Mouse (Mus musculus) heart, embryonic 15.5 days (tissue): Measurements from ENCODE around the gene Aldh1a1. TPM values are rescaled to one million over a fixed set of nuclear protein-coding genes. Genes with fewer than 3 reads are reported as not detected.
"Not testable (repeated sequence)": the region's sequence is repeated elsewhere in the genome, so short reads cannot be mapped to it uniquely, and the experiment has no call there.

Experiments used
- ATAC-seq: fragments of 200-750 bp; cut with Nextera tagmentation; replicated peaks from 2 replicates; pipeline ENCODE4 v1.8.0; 2017; ENCODE audit warnings: low read depth, moderate TSS enrichment; ENCODE audit not compliant: insufficient number of reproducible peaks, insufficient read depth, low FRiP score
- H3K27ac ChIP-seq: fragments of 300-500 bp; sonication (generic); 2 replicates; pipeline ENCODE4 v1.5.1; 2015; ENCODE audit warnings: mild to moderate bottlenecking, inconsistent platforms
- H3K27me3 ChIP-seq: fragments of 300-500 bp; sonication (generic); 2 replicates; pipeline ENCODE4 v1.6.1; 2015; ENCODE audit warnings: inconsistent platforms
- H3K36me3 ChIP-seq: fragments of 300-500 bp; sonication (generic); 2 replicates; pipeline ENCODE4 v1.6.1; 2015; ENCODE audit warnings: mild to moderate bottlenecking, inconsistent platforms
- H3K4me1 ChIP-seq: fragments of 300-500 bp; sonication (generic); replicated peaks from 2 replicates; pipeline ENCODE4 v1.6.1; 2015; ENCODE audit warnings: inconsistent platforms
- H3K4me2 ChIP-seq: fragments of 300-500 bp; sonication (generic); 2 replicates; pipeline ENCODE4 v1.6.1; 2015; ENCODE audit warnings: inconsistent platforms, mild to moderate bottlenecking, moderate library complexity
- H3K4me3 ChIP-seq: fragments of 300-500 bp; sonication (generic); 2 replicates; pipeline ENCODE4 v1.5.1; 2015; ENCODE audit warnings: mild to moderate bottlenecking, inconsistent platforms
- H3K9ac ChIP-seq: fragments of 300-500 bp; sonication (generic); 2 replicates; pipeline ENCODE4 v1.6.1; 2015; ENCODE audit warnings: mild to moderate bottlenecking, inconsistent platforms
- H3K9me3 ChIP-seq: fragments of 300-500 bp; sonication (generic); replicated peaks from 2 replicates; pipeline ENCODE4 v1.6.1; 2016; ENCODE audit warnings: inconsistent platforms
- WGBS: fragments of 180-500 bp; shearing (Covaris S2); methylation state at CpG from one replicate; pipeline ENCODE4 v1.1.7; 2015; ENCODE audit warnings: mixed read lengths; 5-methylcytosine and 5-hydroxymethylcytosine counted together
- polyA plus RNA-seq: library from polyadenylated mRNA; unstranded; fragments of >200 nt; fragmentation: Nextera tagmentation; extraction: Ambion mirVana; gene quantifications from 2 replicates; pipeline ENCODE4 v1.2.1, GENCODE M21; 2015

Gene Aldh1a1
- polyA plus RNA-seq, 1 experiment from 2014 or later = 6.8 TPM

DNA sequence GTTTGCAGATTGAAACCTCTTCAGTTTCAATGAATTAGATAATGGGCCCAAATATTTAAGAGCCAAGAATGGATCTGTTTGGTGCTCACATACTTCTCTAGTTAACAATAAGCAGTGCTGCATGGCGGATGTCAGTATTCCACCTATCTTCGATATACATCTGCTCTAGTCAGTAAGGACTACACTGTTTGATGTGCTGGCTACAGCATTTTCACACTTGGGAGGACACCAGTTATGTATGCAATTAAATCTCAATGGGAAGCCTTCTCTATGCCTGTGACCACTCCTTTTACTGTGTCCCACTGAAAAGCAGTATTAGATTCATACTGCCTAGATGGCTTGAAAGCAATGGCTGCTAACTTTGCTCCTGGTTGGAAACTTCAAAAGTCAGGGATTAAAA lies 111.4 kb downstream of the Aldh1a1 start:
- no peaks in the 10 kb centered on the region for H3K36me3 ChIP-seq
- no peaks in the 10 kb centered on the region; the same call in 1 of the 2 replicates for H3K4me1 ChIP-seq
- no peak overlapping the region for H3K4me3 ChIP-seq
- no peak overlapping the region for H3K27ac ChIP-seq
- no peaks in the 10 kb centered on the region for H3K9me3 ChIP-seq
- no peak overlapping the region for H3K9ac ChIP-seq
- no peak for ATAC-seq
- 91% methylated on average over 2 of the region's 2 CpGs for whole genome bisulfite sequencing
- no peak overlapping the region for H3K4me2 ChIP-seq
- H3K27me3 ChIP-seq = no peaks in the 10 kb centered on the region

DNA sequence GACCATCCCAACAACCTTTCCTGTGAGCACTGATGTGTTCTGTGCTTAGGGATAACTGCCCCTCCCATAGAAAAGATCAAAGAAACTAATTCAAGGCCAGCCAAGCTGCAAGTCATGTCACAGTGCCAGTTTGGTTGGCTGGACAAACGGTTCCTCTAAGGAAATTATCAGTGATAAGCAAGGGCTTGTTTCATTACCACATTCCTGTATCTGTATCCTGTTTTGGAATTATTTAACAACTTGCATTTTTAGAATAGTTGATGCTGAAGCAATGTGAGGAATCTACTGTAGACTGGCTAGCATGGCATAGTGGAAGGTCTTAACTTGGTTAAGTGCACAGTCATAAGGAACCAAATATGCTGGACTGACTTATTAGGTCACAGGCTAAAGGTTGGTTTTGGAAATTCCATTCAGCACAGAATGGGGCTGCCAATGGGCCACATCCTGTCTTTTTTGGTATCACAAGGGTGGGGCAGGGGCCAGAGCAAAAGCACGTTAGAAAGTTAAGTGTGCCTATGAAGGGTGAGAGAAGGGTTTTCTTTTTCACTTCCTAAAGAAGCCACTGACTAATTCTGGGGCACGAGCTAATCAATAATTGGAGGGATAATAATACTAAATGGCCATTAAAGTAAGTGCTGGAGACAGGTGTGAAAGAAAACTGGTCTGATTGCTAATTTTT lies 121.9 kb downstream of the Aldh1a1 start:
- Histone ChIP-seq H3K4me2 (no peak overlapping the region), H3K9ac (no peak overlapping the region), H3K36me3 (no peaks in the 10 kb centered on the region), H3K4me1 (no peaks in the 10 kb centered on the region), H3K27ac (no peak overlapping the region), H3K9me3 (no peaks in the 10 kb centered on the region), H3K4me3 (no peak overlapping the region), H3K27me3 (no peaks in the 10 kb centered on the region)
- ATAC-seq = no peak
- 49% methylated on average over 3 of the region's 3 CpGs for WGBS

DNA sequence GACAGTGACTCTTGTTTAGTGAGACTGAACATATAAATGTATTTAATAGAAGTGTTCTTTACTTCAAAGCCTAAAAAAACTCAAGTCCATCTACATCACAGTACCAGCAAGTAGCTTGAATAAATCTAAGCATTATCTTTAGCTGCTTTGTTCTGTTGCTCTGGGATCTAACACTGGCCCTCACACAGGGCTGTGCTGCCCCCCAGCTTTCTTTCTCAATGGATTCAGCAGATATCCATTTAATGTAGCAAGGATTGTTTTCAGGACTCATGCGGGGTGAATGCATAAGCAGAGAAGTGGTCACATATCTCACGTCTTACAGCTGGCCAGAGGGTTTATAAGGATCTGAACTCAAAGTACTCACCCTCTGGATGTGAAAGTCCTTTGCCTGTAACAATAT lies 129.9 kb downstream of the Aldh1a1 start:
- Histone ChIP-seq H3K9me3 (no peaks in the 10 kb centered on the region), H3K36me3 (no peaks in the 10 kb centered on the region), H3K4me2 (no peak overlapping the region), H3K27me3 (no peaks in the 10 kb centered on the region), H3K9ac (no peak overlapping the region), H3K4me3 (no peak overlapping the region), H3K4me1 (no peaks in the 10 kb centered on the region), H3K27ac (no peak overlapping the region)
- WGBS = 70% methylated on average over 2 of the region's 2 CpGs
- ATAC-seq = no peak

DNA sequence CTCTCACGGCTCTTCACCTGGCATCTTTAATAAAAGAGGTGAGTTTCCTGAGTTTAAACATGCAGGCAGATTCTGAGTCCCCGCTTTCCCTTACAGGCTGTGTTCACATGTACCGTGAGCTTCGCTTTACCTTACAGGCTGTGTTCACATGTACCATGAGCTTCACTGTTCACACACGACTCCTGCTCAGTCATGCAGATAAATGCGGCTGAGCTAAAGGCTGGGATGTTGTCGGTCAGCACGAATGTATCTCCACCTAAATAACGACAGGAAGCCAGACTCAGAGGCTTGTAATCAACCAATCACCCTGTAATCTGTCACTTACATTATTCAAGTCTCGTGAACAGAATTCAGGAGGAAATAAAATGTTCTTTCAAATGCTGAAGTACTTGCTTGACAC lies 130.9 kb downstream of the Aldh1a1 start:
- no peak for ATAC-seq
- H3K27ac ChIP-seq = no peak overlapping the region
- no peak overlapping the region for H3K4me3 ChIP-seq
- H3K27me3 ChIP-seq = no peaks in the 10 kb centered on the region
- no peak overlapping the region for H3K4me2 ChIP-seq
- no peaks in the 10 kb centered on the region for H3K4me1 ChIP-seq
- no peaks in the 10 kb centered on the region for H3K36me3 ChIP-seq
- no peaks in the 10 kb centered on the region for H3K9me3 ChIP-seq
- 70% methylated on average over 10 of the region's 10 CpGs for WGBS
- no peak overlapping the region for H3K9ac ChIP-seq

DNA sequence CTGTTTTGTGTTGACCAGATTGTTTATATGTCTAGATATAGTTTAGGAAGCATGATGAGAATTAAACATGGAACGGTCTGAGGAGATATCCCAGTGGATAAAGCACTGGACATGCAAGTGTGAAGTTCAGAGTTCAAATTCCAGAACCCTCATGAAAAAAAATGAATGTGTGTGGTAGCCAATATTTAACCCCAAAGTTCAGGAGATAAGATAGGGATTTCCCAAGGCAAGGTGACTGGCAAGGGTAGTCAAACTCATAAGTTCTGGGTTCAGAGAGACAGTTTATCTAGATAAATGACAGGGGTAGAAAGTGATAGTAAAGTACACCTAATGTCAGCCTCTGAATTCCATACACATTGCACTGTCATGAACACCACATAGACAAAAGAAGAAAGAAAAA lies 138.5 kb downstream of the Aldh1a1 start:
- no peak for ATAC-seq
- WGBS = 81% methylated on average over 1 of the region's 1 CpGs
- no peaks in the 10 kb centered on the region for H3K9me3 ChIP-seq

DNA sequence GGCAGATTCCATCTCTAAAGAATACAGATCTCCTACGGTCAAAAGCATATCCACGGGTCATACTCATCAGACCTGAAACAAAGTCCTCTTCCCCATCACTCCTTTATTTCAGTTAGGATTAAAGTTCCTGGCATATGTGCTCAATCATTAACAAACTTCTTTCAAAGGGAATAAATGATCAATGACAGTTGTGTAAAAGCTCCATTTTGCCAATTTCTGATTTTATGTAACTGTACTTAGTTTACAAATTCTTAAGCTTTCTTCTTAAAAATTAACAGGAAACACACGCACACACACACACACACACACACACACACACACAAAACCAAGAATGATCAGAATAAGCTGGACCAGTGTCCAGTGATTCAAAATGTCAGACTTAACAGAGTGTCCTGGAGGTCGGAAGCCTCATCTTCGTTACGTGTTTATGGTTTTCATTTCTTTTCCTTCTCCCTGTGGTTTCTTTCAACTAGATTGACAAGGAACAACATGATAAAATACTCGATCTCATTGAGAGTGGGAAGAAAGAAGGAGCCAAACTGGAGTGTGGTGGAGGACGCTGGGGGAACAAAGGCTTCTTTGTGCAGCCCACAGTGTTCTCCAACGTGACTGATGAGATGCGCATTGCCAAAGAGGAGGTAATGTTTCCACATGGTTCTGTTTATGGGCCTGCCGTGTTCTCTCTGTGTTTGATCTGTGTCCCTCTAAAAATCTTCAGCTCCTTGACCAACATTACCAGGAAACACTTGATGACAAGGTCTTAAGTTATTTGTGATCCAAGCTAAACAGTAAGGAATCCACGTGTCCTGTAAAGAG lies 141.6 kb downstream of the Aldh1a1 start:
- Histone ChIP-seq H3K36me3 (no peaks in the 10 kb centered on the region), H3K9me3 (no peaks in the 10 kb centered on the region), H3K4me1 (no peaks in the 10 kb centered on the region), H3K9ac (no peak overlapping the region), H3K27ac (no peak overlapping the region; the same call in 1 of the 2 replicates), H3K27me3 (no peaks in the 10 kb centered on the region), H3K4me2 (no peak overlapping the region), H3K4me3 (no peak overlapping the region)
- ATAC-seq = no peak
- WGBS = 66% methylated on average over 12 of the region's 12 CpGs

More for the DNA sequence above, 138.5 kb downstream of the Aldh1a1 start:
- no peaks in the 10 kb centered on the region for H3K36me3 ChIP-seq
- no peak overlapping the region for H3K27ac ChIP-seq
- H3K4me3 ChIP-seq = no peak overlapping the region
- no peaks in the 10 kb centered on the region for H3K4me1 ChIP-seq
- H3K9ac ChIP-seq = no peak overlapping the region
- H3K4me2 ChIP-seq = no peak overlapping the region
- no peaks in the 10 kb centered on the region for H3K27me3 ChIP-seq

DNA sequence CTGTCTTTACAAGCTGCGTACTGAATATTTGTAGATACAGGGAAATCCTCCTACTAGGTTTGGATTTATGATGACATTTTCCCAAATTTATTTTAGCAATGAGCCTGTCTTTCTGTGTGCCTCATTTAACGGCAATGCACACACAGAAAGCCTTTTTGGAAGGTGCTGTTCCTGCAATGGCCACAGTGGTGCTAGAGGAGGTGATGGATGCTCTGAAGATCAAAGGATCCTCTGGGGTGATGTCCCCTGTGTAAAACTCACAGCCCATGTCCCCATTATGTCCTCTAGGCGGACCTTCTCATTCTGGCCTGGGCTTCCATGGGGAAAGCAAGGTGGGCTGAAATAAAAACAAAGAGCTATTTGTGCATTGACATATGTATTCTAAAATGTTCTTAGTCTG lies 151.8 kb downstream of the Aldh1a1 start:
- WGBS = 68% methylated on average over 3 of the region's 3 CpGs
- no peaks in the 10 kb centered on the region for H3K9me3 ChIP-seq
- H3K9ac ChIP-seq = no peak overlapping the region
- H3K27ac ChIP-seq = no peak overlapping the region
- ATAC-seq = no peak
- no peaks in the 10 kb centered on the region for H3K27me3 ChIP-seq
- H3K4me2 ChIP-seq = no peak overlapping the region
- no peaks in the 10 kb centered on the region for H3K4me1 ChIP-seq
- H3K36me3 ChIP-seq = no peaks in the 10 kb centered on the region
- H3K4me3 ChIP-seq = no peak overlapping the region

DNA sequence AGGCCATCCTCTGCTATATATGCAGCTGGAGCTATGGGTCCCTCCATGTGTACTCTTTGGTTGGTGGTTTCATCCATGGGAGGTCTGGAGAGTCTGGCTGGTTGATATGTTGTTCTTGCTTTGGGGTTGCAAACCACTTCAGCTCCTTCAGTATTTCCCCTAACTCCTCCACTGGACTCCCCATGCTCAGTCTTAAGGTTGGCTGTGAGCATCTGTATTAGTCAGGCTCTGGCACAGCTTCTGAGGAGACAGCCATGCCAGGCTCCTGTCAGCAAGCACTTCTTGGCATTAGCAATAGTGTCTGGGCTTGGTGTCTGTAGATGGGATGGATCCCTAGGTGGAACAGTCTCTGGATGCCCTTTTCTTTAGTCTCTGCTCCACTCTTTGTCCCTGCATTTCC lies 155.0 kb downstream of the Aldh1a1 start:
- not testable (repeated sequence) for H3K27ac ChIP-seq, ATAC-seq, H3K4me2 ChIP-seq, H3K9ac ChIP-seq, H3K36me3 ChIP-seq, H3K4me1 ChIP-seq, H3K4me3 ChIP-seq, H3K9me3 ChIP-seq, H3K27me3 ChIP-seq

DNA sequence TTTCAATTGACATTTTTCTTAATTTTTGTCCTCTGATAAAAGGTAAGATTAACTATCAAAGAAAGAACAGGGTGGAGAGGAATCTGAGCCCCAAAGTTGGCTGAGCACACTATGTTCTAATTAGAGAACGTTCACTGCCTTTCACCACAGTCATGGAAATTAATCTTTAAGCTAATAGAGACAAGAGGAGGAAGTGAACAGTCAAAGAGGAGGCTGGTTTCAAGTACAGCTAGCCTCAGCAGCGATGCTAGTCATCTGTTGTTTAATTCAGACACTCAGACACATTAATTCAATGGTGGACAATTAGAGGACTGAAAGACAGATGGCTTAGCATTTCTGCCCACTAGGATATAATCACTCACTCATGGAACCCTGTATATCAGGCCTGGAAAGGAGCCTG lies 157.5 kb downstream of the Aldh1a1 start:
- ATAC-seq = no peak
- H3K36me3 ChIP-seq = no peaks in the 10 kb centered on the region
- no peaks in the 10 kb centered on the region for H3K9me3 ChIP-seq
- 41% methylated on average over 2 of the region's 2 CpGs for WGBS
- no peak overlapping the region for H3K27ac ChIP-seq
- no peak overlapping the region for H3K4me2 ChIP-seq
- no peaks in the 10 kb centered on the region for H3K27me3 ChIP-seq
- H3K9ac ChIP-seq = no peak overlapping the region
- no peaks in the 10 kb centered on the region for H3K4me1 ChIP-seq
- no peak overlapping the region for H3K4me3 ChIP-seq

DNA sequence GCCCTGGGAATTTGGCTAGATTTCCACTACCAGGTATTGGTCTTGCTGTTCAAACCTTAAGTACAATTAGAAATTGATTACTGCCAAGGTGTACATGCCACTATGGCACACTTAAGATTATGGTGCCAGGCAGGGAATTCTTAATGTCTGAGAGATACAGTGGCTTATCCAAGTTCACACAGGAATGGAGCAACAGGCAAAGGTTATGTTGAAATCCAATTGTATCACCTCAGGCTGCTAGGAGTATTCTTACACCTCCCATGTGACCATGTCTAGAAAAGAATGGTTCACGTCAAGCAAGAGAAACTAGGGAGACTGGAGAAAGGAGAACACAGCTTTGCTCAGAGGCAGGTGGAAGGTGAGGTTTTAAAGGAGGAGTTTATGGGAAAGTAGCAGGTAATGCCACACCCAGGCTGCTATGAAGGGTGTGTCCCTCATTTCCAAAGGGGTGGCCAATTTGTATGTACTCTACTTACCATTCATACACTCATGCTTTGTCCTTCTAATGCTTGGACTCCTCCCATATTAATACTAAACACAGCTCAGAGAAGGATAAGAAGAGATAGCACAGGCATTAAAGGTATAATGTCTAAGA lies 160.7 kb downstream of the Aldh1a1 start:
- Histone ChIP-seq H3K36me3 (no peaks in the 10 kb centered on the region), H3K9me3 (no peaks in the 10 kb centered on the region), H3K4me1 (no peaks in the 10 kb centered on the region), H3K27me3 (no peaks in the 10 kb centered on the region), H3K27ac (no peak overlapping the region), H3K4me3 (no peak overlapping the region), H3K9ac (no peak overlapping the region), H3K4me2 (no peak overlapping the region)
- no peak for ATAC-seq
- WGBS = 72% methylated on average over 1 of the region's 1 CpGs

DNA sequence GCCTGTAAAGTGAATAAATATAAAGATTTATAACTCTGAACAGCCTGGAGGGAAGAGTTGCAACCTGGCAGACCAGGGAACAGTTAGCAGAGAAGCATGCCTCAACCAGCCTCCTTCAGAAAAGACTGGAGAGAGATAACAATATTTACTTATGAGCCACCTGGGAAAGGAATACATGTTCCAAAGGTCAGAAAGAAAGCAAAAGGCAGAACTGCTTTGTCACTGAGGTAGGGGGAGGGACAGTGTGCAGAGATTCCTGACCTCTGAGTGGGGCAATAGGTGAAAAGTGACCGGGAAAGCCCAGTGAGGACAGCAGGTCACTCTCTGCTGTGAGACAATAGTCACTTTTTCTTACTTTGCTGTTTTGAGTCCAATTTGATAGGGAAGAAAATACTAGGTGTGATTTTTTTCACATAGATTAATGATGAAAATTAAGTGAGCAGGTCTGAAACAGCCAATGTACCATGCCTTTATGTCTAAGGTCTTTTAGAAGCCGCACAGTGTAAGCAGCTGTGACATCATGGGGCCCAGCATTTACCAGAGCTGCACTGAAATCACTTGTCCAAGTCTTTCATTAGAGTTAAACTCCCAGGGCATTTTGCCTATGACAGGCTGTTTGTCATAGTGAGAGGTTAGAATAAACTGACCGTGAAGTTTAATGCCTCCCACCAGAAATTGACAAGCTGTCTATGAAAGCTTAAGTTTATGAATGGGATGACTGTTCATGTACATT lies 161.8 kb downstream of the Aldh1a1 start:
- no peaks in the 10 kb centered on the region for H3K27me3 ChIP-seq
- no peak overlapping the region for H3K9ac ChIP-seq
- no peak overlapping the region for H3K4me3 ChIP-seq
- no peak for ATAC-seq
- H3K36me3 ChIP-seq = no peaks in the 10 kb centered on the region
- no peak overlapping the region for H3K4me2 ChIP-seq
- H3K4me1 ChIP-seq = no peaks in the 10 kb centered on the region
- 70% methylated on average over 3 of the region's 3 CpGs for WGBS
- no peak overlapping the region for H3K27ac ChIP-seq
- H3K9me3 ChIP-seq = no peaks in the 10 kb centered on the region
